13 mouse cellular contexts compared by ENCODE assay signal in genomic region chr9:32830268-32830891, GRCm38 (mm10).
DNase-seq lines count a peak whose midpoint lies in the region; ATAC-seq and TF ChIP-seq lines count a peak whose summit lies in the region.
"Had no signal": no experiment of that assay in that cellular context is flagged by ENCODE, and none has a peak within 500 bp of the region (broad histone marks: within the 10 kb centered on the region; RNA-seq: fewer than 3 reads in every experiment).

No protein-coding gene starts in this region.

- H3K27me3 ChIP-seq in heart, embryonic 13.5 days (replicated peaks): no peaks in the 10 kb centered on the region
- H3K27me3 ChIP-seq in heart, postnatal 0 days (ENCODE audit: control insufficient read depth, insufficient read depth, low read length): no peaks in the 10 kb centered on the region
- no peaks in the 10 kb centered on the region for H3K27me3 ChIP-seq in forebrain, embryonic 15.5 days

- ATAC-seq in heart, embryonic 13.5 days (ENCODE audit: extremely low read depth, insufficient number of reproducible peaks, low FRiP score, low TSS enrichment): no peak; the same call in 1 of the 2 replicates
- ATAC-seq in heart, postnatal 0 days (ENCODE audit: insufficient read depth, low read depth): 0 out of 2 replicates have a peak, but pooled peaks have one; percentile 30
- no peak for ATAC-seq in forebrain, embryonic 15.5 days (replicated peaks)
- ATAC-seq: Patski had no signal

- peaks cover 27% of the 10 kb centered on the region for H3K4me1 ChIP-seq in heart, embryonic 13.5 days
- peaks cover 12% of the 10 kb centered on the region for H3K4me1 ChIP-seq in heart, postnatal 0 days (ENCODE audit: control insufficient read depth, insufficient read depth)
- H3K4me1 ChIP-seq in forebrain, embryonic 15.5 days: no peaks in the 10 kb centered on the region
- H3K4me1 ChIP-seq: megakaryocyte, embryonic 14.5 days had no signal

- 0% methylated on average over 2 of the region's 2 CpGs for WGBS in heart, embryonic 13.5 days
- 29% methylated on average over 2 of the region's 2 CpGs for WGBS in heart, postnatal 0 days
- 80% methylated on average over 2 of the region's 2 CpGs for WGBS in forebrain, embryonic 15.5 days

- no peak for DNase-seq in heart, postnatal 25 days (ENCODE audit: low spot score)
- peak; percentile 9 for DNase-seq in urinary bladder, postnatal 14 days (ENCODE audit: low spot score)
- no peak for DNase-seq in urinary bladder, postnatal 25 days (ENCODE audit: low spot score)
- no peak for DNase-seq in heart, postnatal 0 days (ENCODE audit: low spot score)
- DNase-seq in adrenal gland, adult 8-10 months: no peak
- DNase-seq in retina, embryonic 14.5 days (ENCODE audit: low spot score): no peak
- DNase-seq: adrenal gland, adult 2 months; thymus, adult 18-20 months had no signal

- TF ChIP-seq EP300 in heart, postnatal 0 days (IDR thresholded peaks at IDR 0.05; ENCODE audit: low read depth): no peak

- no peaks in the 10 kb centered on the region for H3K9me3 ChIP-seq in heart, embryonic 13.5 days
- no peaks in the 10 kb centered on the region for H3K9me3 ChIP-seq in heart, postnatal 0 days (replicated peaks; ENCODE audit: control insufficient read depth, low read length)
- no peaks in the 10 kb centered on the region for H3K9me3 ChIP-seq in forebrain, embryonic 15.5 days
- H3K9me3 ChIP-seq: megakaryocyte, embryonic 14.5 days had no signal

- TF ChIP-seq CTCF in heart, postnatal 0 days (IDR thresholded peaks at IDR 0.05; ENCODE audit: low read depth): no peak

- no peak overlapping the region for H3K4me2 ChIP-seq in heart, embryonic 13.5 days
- H3K4me2 ChIP-seq in heart, postnatal 0 days (ENCODE audit: low read depth, low read length): no peak overlapping the region
- no peak overlapping the region for H3K4me2 ChIP-seq in forebrain, embryonic 15.5 days (replicated peaks)

- H3K36me3 ChIP-seq in heart, embryonic 13.5 days: no peaks in the 10 kb centered on the region
- no peaks in the 10 kb centered on the region for H3K36me3 ChIP-seq in heart, postnatal 0 days (replicated peaks; ENCODE audit: control insufficient read depth, insufficient read depth, low read length)
- H3K36me3 ChIP-seq in forebrain, embryonic 15.5 days: no peaks in the 10 kb centered on the region

- H3K27ac ChIP-seq in heart, embryonic 13.5 days (replicated peaks): peak overlapping the region; percentile 64
- H3K27ac ChIP-seq in heart, postnatal 0 days (ENCODE audit: low read depth): peak overlapping the region; percentile 7; the same call in 1 of the 2 replicates
- H3K27ac ChIP-seq in forebrain, embryonic 15.5 days (replicated peaks): no peak overlapping the region
- H3K27ac ChIP-seq: liver, embryonic 14.5 days had no signal

- H3K4me3 ChIP-seq in heart, embryonic 13.5 days: no peak overlapping the region
- H3K4me3 ChIP-seq in heart, postnatal 0 days (ENCODE audit: low read depth, low read length): no peak overlapping the region
- no peak overlapping the region for H3K4me3 ChIP-seq in forebrain, embryonic 15.5 days
- H3K4me3 ChIP-seq: megakaryocyte, embryonic 14.5 days had no signal

- intact Hi-C loops in heart, postnatal 25 days (cut with DNase I): loop anchor here (10.0 kb wide), 3 partner anchors 54 to 254 kb away; no protein-coding TSS in a partner anchor

- H3K9ac ChIP-seq in heart, embryonic 13.5 days: no peak overlapping the region
- no peak overlapping the region for H3K9ac ChIP-seq in heart, postnatal 0 days (replicated peaks; ENCODE audit: low read depth, low read length)
- no peak overlapping the region for H3K9ac ChIP-seq in forebrain, embryonic 15.5 days (replicated peaks)
- H3K9ac ChIP-seq: liver, embryonic 14.5 days had no signal
